Mouse (Mus musculus) limb, embryonic 14.5 days (tissue): ENCODE results near the gene Pprc1. TPM values are rescaled to one million over a fixed set of nuclear protein-coding genes. Genes with fewer than 3 reads are reported as not detected.
A peak's percentile ranks its signal among the peaks of the same experiment; 100 is the strongest.

Experiments used
- ATAC-seq: fragments of 200-750 bp; cut with Nextera tagmentation; 2 replicates; pipeline ENCODE4 v1.8.0; 2017; ENCODE audit warnings: low read depth, moderate number of reproducible peaks, moderate TSS enrichment; ENCODE audit not compliant: low FRiP score
- DNase-seq: peaks from one replicate; pipeline ENCODE4 v3.0.0-alpha.2; 2015; ENCODE audit warnings: low spot score
- H3K27ac ChIP-seq: fragments of 300-500 bp; sonication (generic); replicated peaks from 2 replicates; pipeline ENCODE4 v1.5.1; 2014; ENCODE audit warnings: low read depth, mild to moderate bottlenecking, low read length, moderate library complexity, mixed read lengths
- H3K27me3 ChIP-seq: fragments of 300-500 bp; sonication (generic); 2 replicates; pipeline ENCODE4 v1.6.1; 2014; ENCODE audit warnings: low read length, mixed read lengths; ENCODE audit not compliant: control insufficient read depth, insufficient read depth
- H3K36me3 ChIP-seq: fragments of 300-500 bp; sonication (generic); 2 replicates; pipeline ENCODE4 v1.6.1; 2014; ENCODE audit warnings: mild to moderate bottlenecking, low read length, moderate library complexity, mixed read lengths; ENCODE audit not compliant: control insufficient read depth, insufficient read depth
- H3K4me1 ChIP-seq: fragments of 300-500 bp; sonication (generic); 2 replicates; pipeline ENCODE4 v1.6.1; 2014; ENCODE audit warnings: antibody characterized with exemption, low read length, mixed read lengths; ENCODE audit not compliant: control insufficient read depth, insufficient read depth
- H3K4me2 ChIP-seq: fragments of 300-500 bp; sonication (generic); replicated peaks from 2 replicates; pipeline ENCODE4 v1.6.1; 2014; ENCODE audit warnings: low read depth, mild to moderate bottlenecking, low read length, moderate library complexity; ENCODE audit not compliant: severe bottlenecking
- H3K4me3 ChIP-seq: fragments of 300-500 bp; sonication (generic); replicated peaks from 2 replicates; pipeline ENCODE4 v1.5.1; 2014; ENCODE audit warnings: low read length
- H3K9ac ChIP-seq: fragments of 300-500 bp; sonication (generic); 2 replicates; pipeline ENCODE4 v1.6.1; 2014; ENCODE audit warnings: mild to moderate bottlenecking, low read depth, low read length, moderate library complexity; ENCODE audit not compliant: severe bottlenecking
- H3K9me3 ChIP-seq: fragments of 300-500 bp; sonication (generic); 2 replicates; pipeline ENCODE4 v1.6.1; 2016; ENCODE audit warnings: low read length; ENCODE audit not compliant: control insufficient read depth
- POLR2A ChIP-seq: fragments of 200-500 bp; IDR thresholded peaks from 2 replicates; pipeline ENCODE4 v1.8.0; 2012; ENCODE audit warnings: inconsistent platforms, mild to moderate bottlenecking, moderate library complexity, borderline replicate concordance; ENCODE audit not compliant: insufficient read depth, insufficient read length; ENCODE audit errors: extremely low read depth
- WGBS: fragments of 180-500 bp; shearing (Covaris S2); extraction: QIAGEN DNeasy Blood & Tissue Kit; methylation state at CpG from one replicate; pipeline ENCODE4 v1.1.7; 2014; 5-methylcytosine and 5-hydroxymethylcytosine counted together
- polyA plus RNA-seq, 2 experiments: library from polyadenylated mRNA; depleted of rRNA in 1 of 2; stranded (reverse) in 1 of 2; unstranded in 1 of 2; fragments of >200 nt; fragmentation: Nextera tagmentation in 1 of 2; extraction: Ambion mirVana in 1 of 2; gene quantifications; 2 replicates each; pipeline versions ENCODE4 v1.2.1 to v1.2.3; 2012 to 2014

Gene Pprc1
- 61.5 and 76.4 TPM in 2 replicates for polyA plus RNA-seq (2012; rRNA removed)
- 40.5 and 50.5 TPM in 2 replicates for polyA plus RNA-seq (2014; fragmentation: Nextera tagmentation; extraction: Ambion mirVana)

DNA sequence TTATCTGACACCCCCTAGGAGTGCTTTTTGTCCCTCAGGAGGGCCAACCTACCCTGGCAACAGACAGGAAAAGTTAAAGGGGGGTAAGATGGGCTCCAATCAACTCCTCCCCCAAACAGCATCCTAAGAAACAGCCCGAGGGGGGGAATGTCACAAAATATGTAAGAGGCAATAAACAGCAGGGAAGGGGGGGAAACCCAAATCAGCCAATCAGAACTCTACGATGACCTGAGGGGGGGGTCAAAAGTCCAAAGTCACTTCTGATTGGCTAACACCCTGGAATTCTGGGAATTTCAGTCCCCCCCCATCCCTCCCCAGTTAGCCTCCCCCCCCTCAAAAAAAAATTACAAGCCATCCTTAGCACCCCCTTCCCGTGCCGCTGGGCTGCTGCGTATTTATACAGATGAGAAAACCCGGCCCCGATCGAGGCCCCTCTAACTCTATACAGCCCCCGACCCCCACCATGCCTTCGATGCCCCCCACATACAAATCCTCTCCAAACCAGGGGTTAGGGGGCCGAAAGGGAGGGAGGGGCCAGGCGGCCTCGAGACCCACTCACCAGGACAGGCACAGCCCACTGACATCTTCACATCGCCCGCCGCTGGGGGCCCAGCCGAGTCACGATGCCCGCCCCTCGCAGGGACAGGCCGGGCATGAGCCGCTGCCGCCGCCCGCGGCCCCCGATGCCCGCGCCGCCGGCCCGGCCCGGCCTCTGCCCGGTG is at the start of gene Pprc1:
Gene Pprc1 (plus strand): TSS at position 616 of the 722 bp plus-strand sequence.
- ATAC-seq (peak; percentile 1; the same call in 1 of the 2 replicates), DNase-seq (peak; percentile 81)
- H3K27me3 ChIP-seq, result no peaks in the 10 kb centered on the region
- H3K9ac ChIP-seq, result peak within 1 kb of the TSS; percentile 87
- H3K36me3 ChIP-seq, result no peaks in the 10 kb centered on the region
- peak within 1 kb of the TSS; percentile 96 for H3K27ac ChIP-seq
- H3K4me2 ChIP-seq, result peak within 1 kb of the TSS; percentile 99
- WGBS, result 2% methylated on average over 13 of the region's 34 CpGs
- TF ChIP-seq POLR2A, result no peak
- peaks cover 58% of the 10 kb centered on the region for H3K4me1 ChIP-seq
- no peaks in the 10 kb centered on the region for H3K9me3 ChIP-seq
- peak within 1 kb of the TSS; percentile 78 for H3K4me3 ChIP-seq

DNA sequence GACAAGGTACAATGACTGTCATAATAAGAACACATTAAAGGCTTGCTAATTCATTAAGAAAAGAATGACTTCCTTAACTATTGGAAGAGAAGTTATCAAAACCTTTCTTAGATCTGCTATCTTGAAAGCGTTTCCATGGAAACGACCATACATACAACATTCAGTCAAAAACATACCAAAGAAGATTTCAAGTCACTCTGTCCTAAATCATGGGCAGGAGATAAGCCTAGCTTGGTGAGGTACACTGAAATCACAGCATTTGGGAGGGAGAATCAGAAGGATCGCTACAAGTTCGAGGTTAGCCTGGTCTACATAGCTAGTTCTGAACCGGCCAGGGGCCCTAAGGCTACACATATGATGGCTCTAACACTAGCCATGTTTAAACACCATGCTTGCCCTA is 47.3 kb upstream of the Pprc1 start:
- no peaks in the 10 kb centered on the region for H3K36me3 ChIP-seq
- peaks cover 8% of the 10 kb centered on the region for H3K9me3 ChIP-seq
- no peak for TF ChIP-seq POLR2A
- ATAC-seq, result no peak
- H3K27me3 ChIP-seq, result no peaks in the 10 kb centered on the region
- 0 out of 2 replicates have a peak, but pooled peaks cover 3% of the 10 kb centered on the region for H3K4me1 ChIP-seq
- peak overlapping the region; percentile 93 for H3K4me3 ChIP-seq
- no peak overlapping the region for H3K27ac ChIP-seq
- WGBS, result 61% methylated on average over 5 of the region's 5 CpGs
- H3K4me2 ChIP-seq, result peak overlapping the region; percentile 58
- peak overlapping the region; percentile 91 for H3K9ac ChIP-seq
- no peak for DNase-seq

DNA sequence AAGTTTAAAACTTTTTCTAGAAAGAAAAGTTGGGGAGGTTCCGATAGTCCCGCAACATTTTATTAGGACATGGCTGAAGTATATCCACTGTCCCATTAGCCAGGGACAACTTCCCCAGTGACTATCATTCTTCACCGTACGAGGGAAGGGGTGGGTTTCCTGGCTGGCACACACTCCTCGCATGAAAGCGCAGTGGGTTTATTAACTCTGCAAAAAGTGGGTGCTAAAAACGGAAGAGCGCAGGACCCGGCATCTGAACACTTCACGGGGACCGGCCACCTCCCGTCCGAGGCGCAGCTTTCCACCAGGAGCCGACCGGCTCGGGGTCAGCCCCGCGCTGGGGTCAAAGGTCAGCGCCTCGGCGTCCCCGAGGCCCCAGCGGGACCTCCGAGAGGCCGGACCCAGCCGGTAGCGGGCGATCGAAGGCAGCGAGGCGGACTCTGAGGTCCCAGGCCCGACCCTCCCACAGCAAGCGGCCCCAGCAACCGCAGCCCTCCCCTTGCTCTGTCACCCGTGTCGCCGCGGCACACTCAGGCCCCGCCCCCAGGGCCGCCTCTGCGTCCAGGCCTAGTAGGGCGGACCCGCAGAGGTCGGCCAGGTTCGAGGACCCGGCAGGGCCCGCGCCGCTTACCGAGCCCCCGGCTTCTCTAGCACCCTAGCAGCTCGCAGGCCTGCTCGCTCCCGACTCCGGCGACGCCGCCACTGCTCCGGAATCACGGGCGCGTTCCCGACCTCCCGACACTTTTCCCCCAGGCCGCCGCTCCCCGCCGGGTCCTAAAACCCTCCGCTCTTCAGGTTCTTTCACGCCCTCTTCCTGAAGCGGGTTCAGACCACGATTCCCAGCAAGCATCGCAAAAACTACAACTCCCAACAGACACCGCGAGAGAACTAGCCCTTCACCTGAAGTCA is 46.6 kb upstream of the Pprc1 start, which contains the start of gene Armh3:
Gene Armh3 (minus strand): TSS at position 704 of the 909 bp plus-strand sequence.
- H3K27me3 ChIP-seq, result no peaks in the 10 kb centered on the region
- H3K4me3 ChIP-seq, result peak within 1 kb of the TSS; percentile 93
- H3K4me1 ChIP-seq, result 0 out of 2 replicates have a peak, but pooled peaks cover 3% of the 10 kb centered on the region
- H3K9me3 ChIP-seq, result peaks cover 8% of the 10 kb centered on the region
- H3K4me2 ChIP-seq, result peak within 1 kb of the TSS; percentile 58
- no peak for TF ChIP-seq POLR2A
- WGBS, result 2% methylated on average over 53 of the region's 76 CpGs
- peak within 1 kb of the TSS; percentile 91 for H3K9ac ChIP-seq
- peak; percentile 92 for DNase-seq
- peak within 1 kb of the TSS; percentile 93 for H3K27ac ChIP-seq
- ATAC-seq, result peak; percentile 93
- H3K36me3 ChIP-seq, result no peaks in the 10 kb centered on the region

DNA sequence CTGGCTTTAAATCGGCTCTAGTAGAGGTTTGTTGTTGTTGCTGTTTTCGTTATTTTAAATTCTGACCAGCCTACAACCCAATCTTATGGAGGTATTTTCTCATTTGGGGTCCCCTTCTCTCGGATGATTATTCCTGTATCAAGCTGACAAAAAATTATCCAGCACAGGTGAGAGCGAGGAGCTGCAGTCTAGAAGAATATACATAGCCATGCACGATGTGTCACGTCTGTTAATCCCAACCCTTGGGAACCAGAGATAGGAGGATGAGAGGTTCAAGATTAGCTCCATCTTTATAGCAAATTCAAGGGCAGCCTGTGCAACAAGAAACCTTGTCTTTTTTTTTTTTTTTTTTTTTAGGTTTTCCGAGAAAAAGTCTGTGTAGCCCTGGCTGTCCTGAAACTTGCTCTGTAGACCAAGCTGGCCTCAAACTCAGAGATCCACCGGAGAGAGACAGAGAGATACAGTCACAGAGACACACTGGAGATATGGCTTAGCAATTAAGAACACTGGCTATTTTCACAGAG is 45.9 kb upstream of the Pprc1 start:
- H3K4me2 ChIP-seq, result peak overlapping the region; percentile 58
- ATAC-seq (no peak), DNase-seq (no peak)
- H3K27ac ChIP-seq, result no peak overlapping the region
- H3K4me3 ChIP-seq, result peak overlapping the region; percentile 93
- 11% methylated on average over 8 of the region's 8 CpGs for WGBS
- H3K27me3 ChIP-seq, result no peaks in the 10 kb centered on the region
- H3K9ac ChIP-seq, result no peak overlapping the region
- H3K9me3 ChIP-seq, result peaks cover 8% of the 10 kb centered on the region
- H3K36me3 ChIP-seq, result no peaks in the 10 kb centered on the region
- H3K4me1 ChIP-seq, result 0 out of 2 replicates have a peak, but pooled peaks cover 3% of the 10 kb centered on the region
- TF ChIP-seq POLR2A, result no peak

DNA sequence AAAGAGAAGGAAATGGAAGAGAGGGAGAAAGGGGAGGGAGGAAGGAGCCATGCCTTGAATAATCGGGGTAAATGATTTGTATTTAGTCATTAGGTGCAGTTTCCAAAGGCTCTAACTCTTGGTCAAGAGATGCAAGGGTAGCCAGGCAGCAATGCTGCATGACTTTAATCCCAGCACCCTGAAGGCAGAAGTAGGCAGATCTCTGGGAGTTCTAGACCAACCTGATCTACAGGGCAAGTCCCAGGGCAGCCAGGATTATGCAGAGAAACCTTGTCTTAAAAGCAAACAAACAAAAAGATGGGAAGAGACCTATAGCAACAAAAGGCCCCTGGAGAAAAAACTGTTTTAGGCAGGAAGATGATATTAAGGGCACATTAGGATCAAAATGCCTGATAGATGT is 45.3 kb upstream of the Pprc1 start:
- TF ChIP-seq POLR2A, result no peak

More for the DNA sequence above, 45.3 kb upstream of the Pprc1 start:
- H3K9me3 ChIP-seq, result peaks cover 7% of the 10 kb centered on the region
- H3K4me2 ChIP-seq, result no peak overlapping the region
- H3K4me3 ChIP-seq, result no peak overlapping the region
- no peak overlapping the region for H3K9ac ChIP-seq
- ATAC-seq, result no peak
- WGBS, result 81% methylated on average over 1 of the region's 1 CpGs
- no peaks in the 10 kb centered on the region for H3K27me3 ChIP-seq
- H3K27ac ChIP-seq, result no peak overlapping the region
- peaks cover 9% of the 10 kb centered on the region; the same call in 1 of the 2 replicates for H3K4me1 ChIP-seq
- no peak for DNase-seq
- no peaks in the 10 kb centered on the region for H3K36me3 ChIP-seq
